Mouse (Mus musculus) MEL (cell line): ENCODE measurements at regions not wholly inside any gene's neighbourhood (a gene's known extent, or its start where the extent isn't known, plus 50 kb on each side); places are given as distances from the start of the nearest gene placed in this dataset.

Experiments
- DNase-seq: peaks from one replicate; pipeline ENCODE4 v3.0.0; 2011; ENCODE audit warnings: low read depth, low spot score
- H3K27ac ChIP-seq: 2 replicates; pipeline ENCODE4 v1.5.1; 2012; ENCODE audit warnings: low read depth, mild to moderate bottlenecking, control low read depth, low read length, moderate library complexity; ENCODE audit not compliant: control insufficient read depth
- H3K27me3 ChIP-seq, 2 experiments: fragments of 150-350 bp in 1 of 2; sonication (generic) in 1 of 2; 2 replicates each; pipeline ENCODE4 v1.6.1; 2012; ENCODE audit warnings: low read length in 2 of 2, mild to moderate bottlenecking in 2 of 2, improper control_type of control experiment in 1 of 2, moderate library complexity in 1 of 2; ENCODE audit not compliant: insufficient read depth in 2 of 2, control insufficient read depth in 1 of 2
- H3K36me3 ChIP-seq, 2 experiments: 2 replicates each; pipeline ENCODE4 v1.6.1; 2012 to 2014; ENCODE audit warnings: low read length in 2 of 2, improper control_type of control experiment in 1 of 2, inconsistent platforms in 1 of 2, mild to moderate bottlenecking in 1 of 2; ENCODE audit not compliant: insufficient read depth in 2 of 2, control insufficient read depth in 1 of 2
- H3K4me1 ChIP-seq, 2 experiments: fragments of 150-350 bp in 1 of 2; sonication (generic) in 1 of 2; 2 replicates each; pipeline ENCODE4 v1.6.1; 2012; ENCODE audit warnings: low read length in 2 of 2, improper control_type of control experiment in 1 of 2, mild to moderate bottlenecking in 1 of 2; ENCODE audit not compliant: insufficient read depth in 2 of 2, control insufficient read depth in 1 of 2
- H3K4me3 ChIP-seq, 2 experiments: fragments of 150-350 bp in 1 of 2; sonication (generic) in 1 of 2; 2 replicates each; pipeline ENCODE4 v1.5.1; 2012; ENCODE audit warnings: low read depth in 2 of 2, low read length in 2 of 2, mild to moderate bottlenecking in 2 of 2, moderate library complexity in 2 of 2, control low read depth in 1 of 2, improper control_type of control experiment in 1 of 2; ENCODE audit not compliant: control insufficient read depth in 1 of 2, insufficient read depth in 1 of 2
- H3K79me2 ChIP-seq: 2 replicates; pipeline ENCODE4 v1.6.1; 2012; ENCODE audit warnings: mild to moderate bottlenecking, low read length, moderate library complexity; ENCODE audit not compliant: control insufficient read depth, poor library complexity, insufficient read depth
- H3K9ac ChIP-seq: 2 replicates; pipeline ENCODE4 v1.6.1; 2012; ENCODE audit warnings: low read depth, mild to moderate bottlenecking, control low read depth, low read length, moderate library complexity; ENCODE audit not compliant: control insufficient read depth, poor library complexity, severe bottlenecking
- H3K9me3 ChIP-seq: fragments of 150-350 bp; sonication (generic); replicated peaks from 2 replicates; pipeline ENCODE4 v1.6.1; 2012; ENCODE audit warnings: mild to moderate bottlenecking, low read length, improper control_type of control experiment, moderate library complexity; ENCODE audit not compliant: insufficient read depth
- BHLHE40 ChIP-seq: IDR thresholded peaks from 2 replicates; pipeline ENCODE4 v1.6.1; 2012; ENCODE audit warnings: low read depth, mild to moderate bottlenecking, inconsistent platforms, low read length, improper control_type of control experiment, borderline replicate concordance
- CHD1 ChIP-seq: IDR thresholded peaks from 2 replicates; pipeline ENCODE4 v1.6.1; 2012; ENCODE audit warnings: low read depth, mild to moderate bottlenecking, inconsistent platforms, low read length, improper control_type of control experiment
- E2F4 ChIP-seq: IDR thresholded peaks from 2 replicates; pipeline ENCODE4 v1.6.1; 2011; ENCODE audit warnings: low read depth, low read length, improper control_type of control experiment, borderline replicate concordance
- ELF1 ChIP-seq: IDR thresholded peaks from 2 replicates; pipeline ENCODE4 v1.6.1; 2014; ENCODE audit warnings: low read depth, mild to moderate bottlenecking, inconsistent platforms, low read length, improper control_type of control experiment, moderate library complexity
- GATA1 ChIP-seq: IDR thresholded peaks from 2 replicates; pipeline ENCODE4 v1.6.1; 2011; ENCODE audit warnings: low read depth, low read length, improper control_type of control experiment
- HCFC1 ChIP-seq: IDR thresholded peaks from 2 replicates; pipeline ENCODE4 v1.6.1; 2012; ENCODE audit warnings: low read depth, mild to moderate bottlenecking, inconsistent platforms, low read length, improper control_type of control experiment, moderate library complexity
- JUND ChIP-seq: IDR thresholded peaks from 2 replicates; pipeline ENCODE4 v1.6.1; 2011; ENCODE audit warnings: low read depth, mild to moderate bottlenecking, improper control_type of control experiment, low read length
- MAFK ChIP-seq: IDR thresholded peaks from 2 replicates; pipeline ENCODE4 v1.6.1; 2011; ENCODE audit warnings: low read depth, mild to moderate bottlenecking, low read length, improper control_type of control experiment, borderline replicate concordance
- MAX ChIP-seq: IDR thresholded peaks from 2 replicates; pipeline ENCODE4 v1.6.1; 2011; ENCODE audit warnings: low read length, improper control_type of control experiment
- MAZ ChIP-seq: IDR thresholded peaks from 2 replicates; pipeline ENCODE4 v1.6.1; 2012; ENCODE audit warnings: low read depth, mild to moderate bottlenecking, inconsistent platforms, low read length, improper control_type of control experiment
- MEF2A ChIP-seq: IDR thresholded peaks from 2 replicates; pipeline ENCODE4 v1.6.1; 2014; ENCODE audit warnings: low read depth, mild to moderate bottlenecking, inconsistent platforms, low read length, improper control_type of control experiment; ENCODE audit not compliant: poor library complexity, insufficient replicate concordance, severe bottlenecking; ENCODE audit errors: extremely low read depth
- MXI1 ChIP-seq: IDR thresholded peaks from 2 replicates; pipeline ENCODE4 v1.6.1; 2011; ENCODE audit warnings: mild to moderate bottlenecking, low read depth, low read length, improper control_type of control experiment
- NRF1 ChIP-seq: IDR thresholded peaks from 2 replicates; pipeline ENCODE4 v1.6.1; 2014; ENCODE audit warnings: low read depth, mild to moderate bottlenecking, inconsistent platforms, low read length, improper control_type of control experiment, moderate library complexity; ENCODE audit not compliant: poor library complexity, insufficient read depth, severe bottlenecking
- POLR2A ChIP-seq, 2 experiments: IDR thresholded peaks; 2 replicates each; pipeline ENCODE4 v1.6.1; 2011 to 2012; ENCODE audit warnings: low read length in 2 of 2, mild to moderate bottlenecking in 2 of 2, control low read depth in 1 of 2, improper control_type of control experiment in 1 of 2, low read depth in 1 of 2, moderate library complexity in 1 of 2; ENCODE audit not compliant: control insufficient read depth in 1 of 2, insufficient read depth in 1 of 2, poor library complexity in 1 of 2
- SMC3 ChIP-seq: IDR thresholded peaks from 2 replicates; pipeline ENCODE4 v1.6.1; 2011; ENCODE audit warnings: low read depth, low read length, improper control_type of control experiment
- TAL1 ChIP-seq: IDR thresholded peaks from 2 replicates; pipeline ENCODE4 v1.6.1; 2012; ENCODE audit warnings: mild to moderate bottlenecking, inconsistent platforms, low read length, moderate library complexity, mixed read lengths
- TBP ChIP-seq: IDR thresholded peaks from 2 replicates; pipeline ENCODE4 v1.8.0; 2011; ENCODE audit warnings: low read depth, low read length, improper control_type of control experiment
- USF2 ChIP-seq, 2 experiments: IDR thresholded peaks; 2 replicates each; pipeline ENCODE4 v1.6.1; 2011 to 2012; ENCODE audit warnings: improper control_type of control experiment in 2 of 2, low read length in 2 of 2, borderline replicate concordance in 1 of 2, inconsistent platforms in 1 of 2, low read depth in 1 of 2, mild to moderate bottlenecking in 1 of 2; ENCODE audit not compliant: insufficient read depth in 1 of 2
- ZC3H11A ChIP-seq: IDR thresholded peaks from 2 replicates; pipeline ENCODE4 v1.6.1; 2012; ENCODE audit warnings: low read depth, mild to moderate bottlenecking, inconsistent platforms, low read length, improper control_type of control experiment
- ZNF384 ChIP-seq: IDR thresholded peaks from 2 replicates; pipeline ENCODE4 v1.6.1; 2012; ENCODE audit warnings: low read depth, mild to moderate bottlenecking, inconsistent platforms, low read length, improper control_type of control experiment

- Histone ChIP-seq H3K9me3 (no peaks in the 10 kb centered on the region), H3K27me3 (no peaks in the 10 kb centered on the region), H3K4me3 (no peak overlapping the region), H3K36me3 (no peaks in the 10 kb centered on the region), H3K27ac (no peak overlapping the region), H3K9ac (no peak overlapping the region), H3K4me1 (no peaks in the 10 kb centered on the region), H3K79me2 (no peaks in the 10 kb centered on the region)
- no peak for DNase-seq
- no peak for TF ChIP-seq MEF2A
- no peak for TF ChIP-seq MAZ
- TF ChIP-seq TAL1, result no peak
- TF ChIP-seq JUND, result no peak
- TF ChIP-seq MAX, result no peak
- TF ChIP-seq ELF1, result no peak
- no peak for TF ChIP-seq HCFC1
- no peak for TF ChIP-seq GATA1
- no peak for TF ChIP-seq USF2 (IDR thresholded peaks at IDR 0.05; ENCODE audit: borderline replicate concordance in 1 of 2, insufficient read depth in 1 of 2, low read depth in 1 of 2, low read length in 2 of 2)
- no peak for TF ChIP-seq POLR2A (IDR thresholded peaks at IDR 0.05; ENCODE audit: control insufficient read depth in 1 of 2, insufficient read depth in 1 of 2, low read depth in 1 of 2, low read length in 2 of 2, poor library complexity in 1 of 2)
- no peak for TF ChIP-seq NRF1
- TF ChIP-seq ZNF384, result no peak
- no peak for TF ChIP-seq CHD1
- TF ChIP-seq TBP, result no peak
- no peak for TF ChIP-seq BHLHE40
- no peak for TF ChIP-seq MAFK
- no peak for TF ChIP-seq ZC3H11A
- TF ChIP-seq E2F4, result no peak
- no peak for TF ChIP-seq MXI1
These were observed 68.0 kb downstream of the Sox9 start for GRCm38 (mm10) chr11:112849974-112850373.

GRCm38 (mm10) chr11:112850532-112851272 is 68.7 kb downstream of the Sox9 start:
- H3K79me2 ChIP-seq, result no peaks in the 10 kb centered on the region
- no peaks in the 10 kb centered on the region for H3K4me1 ChIP-seq
- H3K27ac ChIP-seq, result no peak overlapping the region
- no peak for TF ChIP-seq SMC3
- TF ChIP-seq TAL1, result no peak
- DNase-seq, result no peak
- H3K9me3 ChIP-seq, result no peaks in the 10 kb centered on the region
- no peaks in the 10 kb centered on the region for H3K27me3 ChIP-seq
- H3K4me3 ChIP-seq, result no peak overlapping the region
- H3K9ac ChIP-seq, result no peak overlapping the region
- H3K36me3 ChIP-seq, result no peaks in the 10 kb centered on the region
